Mouse (Mus musculus): ENCODE measurements around the gene Ptrh1. TPM values are rescaled to one million over a fixed set of nuclear protein-coding genes. Genes with fewer than 3 reads are reported as not detected.

Ptrh1 gene
- total and polyA plus RNA-seq, 3 experiments, result 1.4 to 9.2 (median 4.6) TPM

GRCm38 (mm10) chr2:32761361-32761760 lies 14.2 kb upstream of the Ptrh1 start:
- Histone ChIP-seq H3K36me3 (replicated peaks in 1 of 2; ENCODE audit: control insufficient read depth in 1 of 2, insufficient read depth in 1 of 2, low read length in 1 of 2) (peaks cover 25 to 57% of the 10 kb centered on the region in 2 experiments), H3K4me3 (replicated peaks in 1 of 3; ENCODE audit: low read depth in 2 of 3, low read length in 2 of 3, poor library complexity in 1 of 3) (no peak overlapping the region), H3K27ac (ENCODE audit: insufficient read depth, low read depth) (no peak overlapping the region), H3K9ac (ENCODE audit: insufficient read depth, low read depth) (no peak overlapping the region), H3K4me1 (ENCODE audit: control insufficient read depth in 1 of 2, insufficient read depth in 2 of 2) (peaks cover 0 to 10% of the 10 kb centered on the region in 2 experiments; a peak in 3 of 4 replicates), H3K4me2 (ENCODE audit: insufficient read depth, low read depth, poor library complexity, severe bottlenecking) (no peak overlapping the region), H3K9me3 (replicated peaks; ENCODE audit: low read length) (no peaks in the 10 kb centered on the region), H3K79me2 (replicated peaks; ENCODE audit: control insufficient read depth, extremely low read depth, insufficient read depth, poor library complexity, severe bottlenecking) (no peaks in the 10 kb centered on the region), H3K27me3 (replicated peaks) (no peaks in the 10 kb centered on the region)
- dilution Hi-C loops (cut with MboI; ENCODE audit: extremely low pct_ligation_motif_present, extremely low pct_unique_long_range_greater_than_20kb, low sequenced_read_pairs) (no loop called here), in situ Hi-C loops (cut with MboI; ENCODE audit: low pct_ligation_motif_present, low pct_unique_long_range_greater_than_20kb, low sequenced_read_pairs) (no loop called here)
- DNase-seq (ENCODE audit: extremely low read depth), result no peak
- no peak for TF ChIP-seq USF2 (conservative IDR thresholded peaks at IDR 0.05; ENCODE audit: low read depth, low read length)
- no peak for TF ChIP-seq MAZ (IDR thresholded peaks at IDR 0.05; ENCODE audit: low read depth, low read length)
- no peak for TF ChIP-seq NRF1 (IDR thresholded peaks at IDR 0.05; ENCODE audit: low read depth, low read length)
- TF ChIP-seq MYC (IDR thresholded peaks at IDR 0.05; ENCODE audit: low read depth, low read length), result no peak
- no peak for TF ChIP-seq E2F4 (IDR thresholded peaks at IDR 0.05; ENCODE audit: insufficient replicate concordance, low read depth, low read length)
- TF ChIP-seq GABPA (IDR thresholded peaks at IDR 0.05; ENCODE audit: insufficient replicate concordance, low read depth, low read length), result no peak
- no peak for TF ChIP-seq SMC3 (IDR thresholded peaks at IDR 0.05; ENCODE audit: low read depth, low read length)
- TF ChIP-seq RCOR1 (conservative IDR thresholded peaks at IDR 0.05; ENCODE audit: low read depth, low read length), result no peak

- Histone ChIP-seq H3K9ac (ENCODE audit: insufficient read depth, low read depth) (no peak overlapping the region), H3K27ac (ENCODE audit: insufficient read depth, low read depth) (no peak overlapping the region), H3K9me3 (replicated peaks; ENCODE audit: low read length) (no peaks in the 10 kb centered on the region), H3K36me3 (replicated peaks in 1 of 2; ENCODE audit: control insufficient read depth in 1 of 2, insufficient read depth in 1 of 2, low read length in 1 of 2) (peaks cover 25 to 57% of the 10 kb centered on the region in 2 experiments), H3K4me3 (replicated peaks in 1 of 3; ENCODE audit: low read depth in 2 of 3, low read length in 2 of 3, poor library complexity in 1 of 3) (no peak overlapping the region), H3K4me2 (ENCODE audit: insufficient read depth, low read depth, poor library complexity, severe bottlenecking) (no peak overlapping the region), H3K79me2 (replicated peaks; ENCODE audit: control insufficient read depth, extremely low read depth, insufficient read depth, poor library complexity, severe bottlenecking) (no peaks in the 10 kb centered on the region), H3K4me1 (ENCODE audit: control insufficient read depth in 1 of 2, insufficient read depth in 2 of 2) (peaks cover 0 to 10% of the 10 kb centered on the region in 2 experiments; a peak in 3 of 4 replicates), H3K27me3 (replicated peaks) (no peaks in the 10 kb centered on the region)
- TF ChIP-seq EP300 (IDR thresholded peaks at IDR 0.05; ENCODE audit: low read length) (no peak), SMC3 (IDR thresholded peaks at IDR 0.05; ENCODE audit: low read depth, low read length) (no peak), KAT2A (IDR thresholded peaks at IDR 0.05; ENCODE audit: insufficient replicate concordance, low read length) (no peak), ZC3H11A (IDR thresholded peaks at IDR 0.05; ENCODE audit: low read depth, low read length) (no peak), ZMIZ1 (IDR thresholded peaks at IDR 0.05; ENCODE audit: low read depth, low read length) (no peak), TBP (conservative IDR thresholded peaks at IDR 0.05; ENCODE audit: low read depth, low read length) (no peak), USF1 (IDR thresholded peaks at IDR 0.05; ENCODE audit: low read depth, low read length) (no peak), CTCF (conservative IDR thresholded peaks at IDR 0.05 in 1 of 2, IDR thresholded peaks at IDR 0.05 in 1 of 2; ENCODE audit: low read depth in 2 of 2, low read length in 2 of 2) (no peak), ETS1 (conservative IDR thresholded peaks at IDR 0.05; ENCODE audit: low read depth, low read length) (no peak), USF2 (conservative IDR thresholded peaks at IDR 0.05; ENCODE audit: low read depth, low read length) (no peak), RCOR1 (conservative IDR thresholded peaks at IDR 0.05; ENCODE audit: low read depth, low read length) (no peak), IRF4 (IDR thresholded peaks at IDR 0.05; ENCODE audit: low read depth, low read length) (no peak), POLR2AphosphoS2 (IDR thresholded peaks at IDR 0.05; ENCODE audit: low read depth, low read length) (no peak), ZNF384 (IDR thresholded peaks at IDR 0.05; ENCODE audit: low read depth, low read length) (no peak)
- dilution Hi-C loops (cut with MboI; ENCODE audit: extremely low pct_ligation_motif_present, extremely low pct_unique_long_range_greater_than_20kb, low sequenced_read_pairs), result no loop called here
- no peak for DNase-seq (ENCODE audit: extremely low read depth)
- in situ Hi-C loops (cut with MboI; ENCODE audit: low pct_ligation_motif_present, low pct_unique_long_range_greater_than_20kb, low sequenced_read_pairs), result no loop called here
Measured at GRCm38 (mm10) chr2:32761859-32762258, 13.7 kb upstream of the Ptrh1 start.

Data from CH12.LX (cell line).